Mouse (Mus musculus): Measurements from ENCODE around the gene Tpmt.
A peak's percentile ranks its signal among the peaks of the same experiment; 100 is the strongest.

The Tpmt gene

GRCm38 (mm10) chr13:47044617-47044947, at the start of gene Tpmt:
TSS of gene Tpmt (minus strand) at chr13:47044737.
- peak; percentile 28 for DNase-seq (ENCODE audit: low spot score)

GRCm38 (mm10) chr13:47093791-47094190, 49.3 kb upstream of the Tpmt start:
- DNase-seq (ENCODE audit: low spot score) = no peak

- no peak for DNase-seq (ENCODE audit: low spot score)
These were observed 44.7 kb upstream of the Tpmt start for GRCm38 (mm10) chr13:47089271-47089670.

- DNase-seq (ENCODE audit: low spot score) = no peak
These were observed 43.9 kb upstream of the Tpmt start for GRCm38 (mm10) chr13:47088433-47088832.

GRCm38 (mm10) chr13:47080905-47081505, 36.5 kb upstream of the Tpmt start:
- no peak for DNase-seq (ENCODE audit: low spot score)

- DNase-seq (ENCODE audit: low spot score) = no peak
These were observed 34.3 kb upstream of the Tpmt start for GRCm38 (mm10) chr13:47078799-47079198.

GRCm38 (mm10) chr13:47077367-47077766, 32.8 kb upstream of the Tpmt start:
- no peak for DNase-seq (ENCODE audit: low spot score)

GRCm38 (mm10) chr13:47076156-47076555, 31.6 kb upstream of the Tpmt start:
- DNase-seq (ENCODE audit: low spot score) = no peak

- no peak for DNase-seq (ENCODE audit: low spot score)
These were observed 27.9 kb upstream of the Tpmt start for GRCm38 (mm10) chr13:47072484-47072883.

GRCm38 (mm10) chr13:47071871-47072270, 27.3 kb upstream of the Tpmt start:
- DNase-seq (ENCODE audit: low spot score) = no peak

GRCm38 (mm10) chr13:47070329-47071080, 26.0 kb upstream of the Tpmt start:
- no peak for DNase-seq (ENCODE audit: low spot score)

GRCm38 (mm10) chr13:47067001-47067400, 22.5 kb upstream of the Tpmt start:
- no peak for DNase-seq (ENCODE audit: low spot score)

- DNase-seq (ENCODE audit: low spot score) = no peak
These were observed 22.0 kb upstream of the Tpmt start for GRCm38 (mm10) chr13:47066516-47066915.

GRCm38 (mm10) chr13:47063985-47064760, 19.6 kb upstream of the Tpmt start:
- no peak for DNase-seq (ENCODE audit: low spot score)

- no peak for DNase-seq (ENCODE audit: low spot score)
These were observed 18.2 kb upstream of the Tpmt start for GRCm38 (mm10) chr13:47062756-47063155.

- no peak for DNase-seq (ENCODE audit: low spot score)
These were observed 12.2 kb upstream of the Tpmt start for GRCm38 (mm10) chr13:47056781-47057180.

GRCm38 (mm10) chr13:47056126-47056525, 11.6 kb upstream of the Tpmt start:
- no peak for DNase-seq (ENCODE audit: low spot score)

GRCm38 (mm10) chr13:47053971-47054370, 9.4 kb upstream of the Tpmt start:
- peak; percentile 33 for DNase-seq (ENCODE audit: low spot score)

GRCm38 (mm10) chr13:47050009-47050408, 5.5 kb upstream of the Tpmt start:
- no peak for DNase-seq (ENCODE audit: low spot score)

- DNase-seq (ENCODE audit: low spot score) = no peak
These were observed 3.5 kb upstream of the Tpmt start for GRCm38 (mm10) chr13:47047996-47048395.

GRCm38 (mm10) chr13:47043833-47044616, 512 bp downstream of the Tpmt start:
- DNase-seq (ENCODE audit: low spot score) = peak; percentile 3

GRCm38 (mm10) chr13:47043030-47043680, 1.4 kb downstream of the Tpmt start, which contains the start of gene Kdm1b:
TSS of gene Kdm1b (plus strand) at chr13:47043499.
- DNase-seq (ENCODE audit: low spot score) = peak; percentile 99
